Mouse (Mus musculus) liver, embryonic 11.5 days (tissue): ENCODE results near the gene Kcnn3. TPM values are rescaled to one million over a fixed set of nuclear protein-coding genes. Genes with fewer than 3 reads are reported as not detected.
A peak's percentile ranks its signal among the peaks of the same experiment; 100 is the strongest.

Experiments used
- ATAC-seq: fragments of 200-750 bp; cut with Nextera tagmentation; replicated peaks from 2 replicates; pipeline ENCODE4 v1.8.0; 2017; ENCODE audit warnings: moderate number of reproducible peaks, mild to moderate bottlenecking, moderate TSS enrichment, moderate library complexity; ENCODE audit not compliant: low FRiP score
- DNase-seq: peaks from one replicate; pipeline ENCODE4 v3.0.0-alpha.2; 2017; ENCODE audit warnings: low spot score
- H3K27ac ChIP-seq: fragments of 300-500 bp; sonication (generic); 2 replicates; pipeline ENCODE4 v1.5.1; 2014; ENCODE audit warnings: mild to moderate bottlenecking, low read depth, low read length, control low read depth
- H3K27me3 ChIP-seq: fragments of 300-500 bp; sonication (generic); replicated peaks from 2 replicates; pipeline ENCODE4 v1.6.1; 2014; ENCODE audit warnings: low read length, mixed read lengths; ENCODE audit not compliant: control insufficient read depth, insufficient read depth
- H3K36me3 ChIP-seq: fragments of 300-500 bp; sonication (generic); 2 replicates; pipeline ENCODE4 v1.6.1; 2014; ENCODE audit warnings: mild to moderate bottlenecking, low read length, moderate library complexity, mixed read lengths; ENCODE audit not compliant: control insufficient read depth, insufficient read depth
- H3K4me1 ChIP-seq: fragments of 300-500 bp; sonication (generic); replicated peaks from 2 replicates; pipeline ENCODE4 v1.6.1; 2014; ENCODE audit warnings: low read length, mixed read lengths; ENCODE audit not compliant: control insufficient read depth, insufficient read depth
- H3K4me2 ChIP-seq: fragments of 300-500 bp; sonication (generic); 2 replicates; pipeline ENCODE4 v1.6.1; 2014; ENCODE audit warnings: mild to moderate bottlenecking, control low read depth, moderate library complexity
- H3K4me3 ChIP-seq: fragments of 300-500 bp; sonication (generic); 2 replicates; pipeline ENCODE4 v1.5.1; 2014; ENCODE audit warnings: low read depth, low read length, control low read depth
- H3K9ac ChIP-seq: fragments of 300-500 bp; sonication (generic); 2 replicates; pipeline ENCODE4 v1.6.1; 2014; ENCODE audit warnings: low read depth, low read length, control low read depth
- H3K9me3 ChIP-seq: fragments of 300-500 bp; sonication (generic); 2 replicates; pipeline ENCODE4 v1.6.1; 2016; ENCODE audit warnings: low read length, inconsistent platforms, mixed read lengths; ENCODE audit not compliant: control insufficient read depth
- WGBS: fragments of 180-500 bp; shearing (Covaris S2); extraction: QIAGEN DNeasy Blood & Tissue Kit; methylation state at CpG from one replicate; pipeline ENCODE4 v1.1.7; 2014; 5-methylcytosine and 5-hydroxymethylcytosine counted together
- polyA plus RNA-seq: library from polyadenylated mRNA; unstranded; fragments of >200 nt; fragmentation: Nextera tagmentation; extraction: Ambion mirVana; gene quantifications from 2 replicates; pipeline ENCODE4 v1.2.1, GENCODE M21; 2014

Gene Kcnn3
- polyA plus RNA-seq, 1 experiment from 2014 or later, result 0.45 TPM

GRCm38 (mm10) chr3:89508041-89508440 is 11.9 kb upstream of the Kcnn3 start:
- no peak for DNase-seq
- H3K4me2 ChIP-seq, result no peak overlapping the region
- 41% methylated on average over 9 of the region's 9 CpGs for WGBS
- no peak overlapping the region for H3K27ac ChIP-seq
- H3K36me3 ChIP-seq, result no peaks in the 10 kb centered on the region
- H3K27me3 ChIP-seq, result peaks cover 35% of the 10 kb centered on the region
- no peak overlapping the region for H3K9ac ChIP-seq
- ATAC-seq, result no peak
- no peaks in the 10 kb centered on the region for H3K9me3 ChIP-seq
- H3K4me3 ChIP-seq, result no peak overlapping the region
- H3K4me1 ChIP-seq, result peaks cover 3% of the 10 kb centered on the region; the same call in 1 of the 2 replicates

- WGBS, result 22% methylated on average over 4 of the region's 4 CpGs
- Histone ChIP-seq H3K4me1 (peaks cover 3% of the 10 kb centered on the region; the same call in 1 of the 2 replicates), H3K4me3 (no peak overlapping the region), H3K9me3 (no peaks in the 10 kb centered on the region), H3K9ac (no peak overlapping the region), H3K36me3 (no peaks in the 10 kb centered on the region), H3K27ac (no peak overlapping the region), H3K27me3 (peaks cover 35% of the 10 kb centered on the region), H3K4me2 (no peak overlapping the region)
- DNase-seq (no peak), ATAC-seq (no peak)
These were observed 9.0 kb upstream of the Kcnn3 start for GRCm38 (mm10) chr3:89510979-89511378.

GRCm38 (mm10) chr3:89511400-89511799 is 8.6 kb upstream of the Kcnn3 start:
- H3K36me3 ChIP-seq, result no peaks in the 10 kb centered on the region

GRCm38 (mm10) chr3:89512225-89512624 is 7.7 kb upstream of the Kcnn3 start:
- H3K9me3 ChIP-seq, result peaks cover 6% of the 10 kb centered on the region; the same call in 1 of the 2 replicates
- no peak overlapping the region for H3K4me3 ChIP-seq
- peaks cover 33% of the 10 kb centered on the region for H3K27me3 ChIP-seq
- H3K27ac ChIP-seq, result no peak overlapping the region
- WGBS, result 90% methylated on average over 2 of the region's 2 CpGs
- DNase-seq (no peak), ATAC-seq (no peak)
- no peak overlapping the region for H3K9ac ChIP-seq
- no peak overlapping the region for H3K4me2 ChIP-seq
- H3K36me3 ChIP-seq, result no peaks in the 10 kb centered on the region
- H3K4me1 ChIP-seq, result peaks cover 3% of the 10 kb centered on the region; the same call in 1 of the 2 replicates

More at GRCm38 (mm10) chr3:89511400-89511799, 8.6 kb upstream of the Kcnn3 start:
- Histone ChIP-seq H3K9ac (no peak overlapping the region), H3K27ac (no peak overlapping the region), H3K4me3 (no peak overlapping the region), H3K4me1 (peaks cover 3% of the 10 kb centered on the region; the same call in 1 of the 2 replicates), H3K4me2 (no peak overlapping the region), H3K9me3 (peaks cover under 1% of the 10 kb centered on the region; the same call in 1 of the 2 replicates), H3K27me3 (peaks cover 35% of the 10 kb centered on the region)
- 36% methylated on average over 15 of the region's 15 CpGs for WGBS
- ATAC-seq (no peak), DNase-seq (no peak)

GRCm38 (mm10) chr3:89515444-89515843 is 4.5 kb upstream of the Kcnn3 start:
- Histone ChIP-seq H3K9me3 (peaks cover 6% of the 10 kb centered on the region; the same call in 1 of the 2 replicates), H3K4me2 (no peak overlapping the region), H3K4me3 (no peak overlapping the region), H3K4me1 (peaks cover 2% of the 10 kb centered on the region), H3K27me3 (peaks cover 24% of the 10 kb centered on the region), H3K9ac (no peak overlapping the region), H3K27ac (no peak overlapping the region), H3K36me3 (no peaks in the 10 kb centered on the region)
- 50% methylated on average over 11 of the region's 11 CpGs for WGBS
- DNase-seq, result no peak
- no peak for ATAC-seq

- Histone ChIP-seq H3K4me1 (peaks cover 6% of the 10 kb centered on the region), H3K36me3 (no peaks in the 10 kb centered on the region), H3K27ac (no peak overlapping the region), H3K4me2 (no peak overlapping the region), H3K4me3 (no peak overlapping the region), H3K27me3 (peaks cover 24% of the 10 kb centered on the region), H3K9ac (no peak overlapping the region), H3K9me3 (peaks cover 6% of the 10 kb centered on the region; the same call in 1 of the 2 replicates)
- WGBS, result 79% methylated on average over 5 of the region's 5 CpGs
- ATAC-seq (no peak), DNase-seq (no peak)
These were observed 3.6 kb upstream of the Kcnn3 start for GRCm38 (mm10) chr3:89516321-89516720.

- WGBS, result 8% methylated on average over 25 of the region's 25 CpGs
- ATAC-seq, result no peak
These were observed 896 bp downstream of the Kcnn3 start for GRCm38 (mm10) chr3:89520618-89521502.

GRCm38 (mm10) chr3:89521503-89521854 is 1.5 kb downstream of the Kcnn3 start:
- Histone ChIP-seq H3K27ac (no peak overlapping the region), H3K4me3 (no peak overlapping the region), H3K4me1 (peaks cover 11% of the 10 kb centered on the region), H3K9ac (no peak overlapping the region), H3K4me2 (peak overlapping the region; percentile 42), H3K9me3 (peaks cover 5% of the 10 kb centered on the region; the same call in 1 of the 2 replicates), H3K27me3 (peaks cover 47% of the 10 kb centered on the region), H3K36me3 (no peaks in the 10 kb centered on the region)
- DNase-seq, result no peak
- ATAC-seq, result no peak
- 20% methylated on average over 7 of the region's 7 CpGs for WGBS

More at GRCm38 (mm10) chr3:89520618-89521502, 896 bp downstream of the Kcnn3 start:
- no peak overlapping the region for H3K27ac ChIP-seq
- DNase-seq, result no peak
- peak overlapping the region; percentile 32 for H3K4me3 ChIP-seq
- peaks cover 47% of the 10 kb centered on the region for H3K27me3 ChIP-seq
- H3K9ac ChIP-seq, result no peak overlapping the region
- H3K9me3 ChIP-seq, result peaks cover 6% of the 10 kb centered on the region; the same call in 1 of the 2 replicates
- peak overlapping the region; percentile 77 for H3K4me2 ChIP-seq
- H3K36me3 ChIP-seq, result no peaks in the 10 kb centered on the region
- peaks cover 11% of the 10 kb centered on the region for H3K4me1 ChIP-seq
